Mouse (Mus musculus) MEL (cell line): ENCODE results near the gene Iqschfp. TPM values are rescaled to one million over a fixed set of nuclear protein-coding genes. Genes with fewer than 3 reads are reported as not detected.

Source experiments
- DNase-seq: peaks from one replicate; pipeline ENCODE4 v3.0.0; 2011; ENCODE audit warnings: low read depth, low spot score
- H3K27ac ChIP-seq: 2 replicates; pipeline ENCODE4 v1.5.1; 2012; ENCODE audit warnings: low read depth, mild to moderate bottlenecking, control low read depth, low read length, moderate library complexity; ENCODE audit not compliant: control insufficient read depth
- H3K27me3 ChIP-seq, 2 experiments: fragments of 150-350 bp in 1 of 2; sonication (generic) in 1 of 2; 2 replicates each; pipeline ENCODE4 v1.6.1; 2012; ENCODE audit warnings: low read length in 2 of 2, mild to moderate bottlenecking in 2 of 2, improper control_type of control experiment in 1 of 2, moderate library complexity in 1 of 2; ENCODE audit not compliant: insufficient read depth in 2 of 2, control insufficient read depth in 1 of 2
- H3K36me3 ChIP-seq, 2 experiments: 2 replicates each; pipeline ENCODE4 v1.6.1; 2012 to 2014; ENCODE audit warnings: low read length in 2 of 2, improper control_type of control experiment in 1 of 2, inconsistent platforms in 1 of 2, mild to moderate bottlenecking in 1 of 2; ENCODE audit not compliant: insufficient read depth in 2 of 2, control insufficient read depth in 1 of 2
- H3K4me1 ChIP-seq, 2 experiments: fragments of 150-350 bp in 1 of 2; sonication (generic) in 1 of 2; 2 replicates each; pipeline ENCODE4 v1.6.1; 2012; ENCODE audit warnings: low read length in 2 of 2, improper control_type of control experiment in 1 of 2, mild to moderate bottlenecking in 1 of 2; ENCODE audit not compliant: insufficient read depth in 2 of 2, control insufficient read depth in 1 of 2
- H3K4me3 ChIP-seq, 2 experiments: fragments of 150-350 bp in 1 of 2; sonication (generic) in 1 of 2; 2 replicates each; pipeline ENCODE4 v1.5.1; 2012; ENCODE audit warnings: low read depth in 2 of 2, low read length in 2 of 2, mild to moderate bottlenecking in 2 of 2, moderate library complexity in 2 of 2, control low read depth in 1 of 2, improper control_type of control experiment in 1 of 2; ENCODE audit not compliant: control insufficient read depth in 1 of 2, insufficient read depth in 1 of 2
- H3K79me2 ChIP-seq: 2 replicates; pipeline ENCODE4 v1.6.1; 2012; ENCODE audit warnings: mild to moderate bottlenecking, low read length, moderate library complexity; ENCODE audit not compliant: control insufficient read depth, poor library complexity, insufficient read depth
- H3K9ac ChIP-seq: 2 replicates; pipeline ENCODE4 v1.6.1; 2012; ENCODE audit warnings: low read depth, mild to moderate bottlenecking, control low read depth, low read length, moderate library complexity; ENCODE audit not compliant: control insufficient read depth, poor library complexity, severe bottlenecking
- H3K9me3 ChIP-seq: fragments of 150-350 bp; sonication (generic); replicated peaks from 2 replicates; pipeline ENCODE4 v1.6.1; 2012; ENCODE audit warnings: mild to moderate bottlenecking, low read length, improper control_type of control experiment, moderate library complexity; ENCODE audit not compliant: insufficient read depth
- CHD2 ChIP-seq: IDR thresholded peaks from 2 replicates; pipeline ENCODE4 v1.6.1; 2011; ENCODE audit warnings: low read length, improper control_type of control experiment
- CTCF ChIP-seq, 3 experiments: IDR thresholded peaks in 2 of 3; conservative IDR thresholded peaks in 1 of 3; 2 replicates each; pipeline ENCODE4 v1.5.1; 2011 to 2012; ENCODE audit warnings: low read length in 3 of 3, low read depth in 2 of 3, mild to moderate bottlenecking in 2 of 3, improper control_type of control experiment in 1 of 3, inconsistent platforms in 1 of 3, mixed read lengths in 1 of 3, moderate library complexity in 1 of 3; ENCODE audit not compliant: control insufficient read depth in 1 of 3, insufficient read depth in 1 of 3, poor library complexity in 1 of 3, severe bottlenecking in 1 of 3
- E2F4 ChIP-seq: IDR thresholded peaks from 2 replicates; pipeline ENCODE4 v1.6.1; 2011; ENCODE audit warnings: low read depth, low read length, improper control_type of control experiment, borderline replicate concordance
- EP300 ChIP-seq, 2 experiments: IDR thresholded peaks; 2 replicates each; pipeline ENCODE4 v1.6.1; 2011; ENCODE audit warnings: improper control_type of control experiment in 2 of 2, low read length in 2 of 2, low read depth in 1 of 2, mild to moderate bottlenecking in 1 of 2
- GABPA ChIP-seq: IDR thresholded peaks from 2 replicates; pipeline ENCODE4 v1.6.1; 2012; ENCODE audit warnings: low read depth, mild to moderate bottlenecking, inconsistent platforms, low read length, improper control_type of control experiment, moderate library complexity
- HCFC1 ChIP-seq: IDR thresholded peaks from 2 replicates; pipeline ENCODE4 v1.6.1; 2012; ENCODE audit warnings: low read depth, mild to moderate bottlenecking, inconsistent platforms, low read length, improper control_type of control experiment, moderate library complexity
- KAT2A ChIP-seq: conservative IDR thresholded peaks from 2 replicates; pipeline ENCODE4 v1.6.1; 2012; ENCODE audit warnings: low read depth, low read length, improper control_type of control experiment, inconsistent platforms
- MAX ChIP-seq: IDR thresholded peaks from 2 replicates; pipeline ENCODE4 v1.6.1; 2011; ENCODE audit warnings: low read length, improper control_type of control experiment
- MAZ ChIP-seq: IDR thresholded peaks from 2 replicates; pipeline ENCODE4 v1.6.1; 2012; ENCODE audit warnings: low read depth, mild to moderate bottlenecking, inconsistent platforms, low read length, improper control_type of control experiment
- MYB ChIP-seq: IDR thresholded peaks from 2 replicates; pipeline ENCODE4 v1.6.1; 2011; ENCODE audit warnings: mild to moderate bottlenecking, low read depth, low read length, improper control_type of control experiment
- MYC ChIP-seq: IDR thresholded peaks from 2 replicates; pipeline ENCODE4 v1.6.1; 2011; ENCODE audit warnings: low read depth, mild to moderate bottlenecking, low read length, improper control_type of control experiment, moderate library complexity
- NRF1 ChIP-seq: IDR thresholded peaks from 2 replicates; pipeline ENCODE4 v1.6.1; 2014; ENCODE audit warnings: low read depth, mild to moderate bottlenecking, inconsistent platforms, low read length, improper control_type of control experiment, moderate library complexity; ENCODE audit not compliant: poor library complexity, insufficient read depth, severe bottlenecking
- POLR2A ChIP-seq, 2 experiments: IDR thresholded peaks; 2 replicates each; pipeline ENCODE4 v1.6.1; 2011 to 2012; ENCODE audit warnings: low read length in 2 of 2, mild to moderate bottlenecking in 2 of 2, control low read depth in 1 of 2, improper control_type of control experiment in 1 of 2, low read depth in 1 of 2, moderate library complexity in 1 of 2; ENCODE audit not compliant: control insufficient read depth in 1 of 2, insufficient read depth in 1 of 2, poor library complexity in 1 of 2
- POLR2AphosphoS2 ChIP-seq: IDR thresholded peaks from 2 replicates; pipeline ENCODE4 v1.6.1; 2011; ENCODE audit warnings: low read length, improper control_type of control experiment
- POLR2AphosphoS5 ChIP-seq: IDR thresholded peaks from 2 replicates; pipeline ENCODE4 v1.6.1; 2012; ENCODE audit warnings: low read depth, borderline replicate concordance, mild to moderate bottlenecking, inconsistent platforms, low read length, moderate library complexity, mixed read lengths
- RAD21 ChIP-seq: IDR thresholded peaks from 2 replicates; pipeline ENCODE4 v1.6.1; 2011; ENCODE audit warnings: mild to moderate bottlenecking, low read depth, low read length, improper control_type of control experiment
- RCOR1 ChIP-seq: IDR thresholded peaks from 2 replicates; pipeline ENCODE4 v1.6.1; 2012; ENCODE audit warnings: low read depth, mild to moderate bottlenecking, inconsistent platforms, low read length, improper control_type of control experiment
- SIN3A ChIP-seq: IDR thresholded peaks from 2 replicates; pipeline ENCODE4 v1.6.1; 2012; ENCODE audit warnings: low read length, improper control_type of control experiment, inconsistent platforms
- TCF12 ChIP-seq: IDR thresholded peaks from 2 replicates; pipeline ENCODE4 v1.6.1; 2014; ENCODE audit warnings: low read depth, mild to moderate bottlenecking, inconsistent platforms, low read length, improper control_type of control experiment, moderate library complexity
- USF2 ChIP-seq, 2 experiments: IDR thresholded peaks; 2 replicates each; pipeline ENCODE4 v1.6.1; 2011 to 2012; ENCODE audit warnings: improper control_type of control experiment in 2 of 2, low read length in 2 of 2, borderline replicate concordance in 1 of 2, inconsistent platforms in 1 of 2, low read depth in 1 of 2, mild to moderate bottlenecking in 1 of 2; ENCODE audit not compliant: insufficient read depth in 1 of 2
- ZC3H11A ChIP-seq: IDR thresholded peaks from 2 replicates; pipeline ENCODE4 v1.6.1; 2012; ENCODE audit warnings: low read depth, mild to moderate bottlenecking, inconsistent platforms, low read length, improper control_type of control experiment
- ZKSCAN1 ChIP-seq: IDR thresholded peaks from 2 replicates; pipeline ENCODE4 v1.6.1; 2012; ENCODE audit warnings: low read depth, mild to moderate bottlenecking, inconsistent platforms, low read length, improper control_type of control experiment, moderate library complexity
- ZMIZ1 ChIP-seq: IDR thresholded peaks from 2 replicates; pipeline ENCODE4 v1.6.1; 2012; ENCODE audit warnings: low read depth, mild to moderate bottlenecking, inconsistent platforms, low read length, improper control_type of control experiment, moderate library complexity
- ZNF384 ChIP-seq: IDR thresholded peaks from 2 replicates; pipeline ENCODE4 v1.6.1; 2012; ENCODE audit warnings: low read depth, mild to moderate bottlenecking, inconsistent platforms, low read length, improper control_type of control experiment
- polyA plus RNA-seq, 2 experiments: library from polyadenylated mRNA; stranded (reverse) in 1 of 2; unstranded in 1 of 2; fragments of >175 nt in 1 of 2; fragments of >200 nt in 1 of 2; gene quantifications; 2 replicates each; pipeline versions ENCODE4 v1.2.1 to v1.2.4; 2012; ENCODE audit warnings: low replicate concordance in 2 of 2, low read depth in 1 of 2; ENCODE audit not compliant: insufficient read length in 2 of 2, insufficient read depth in 1 of 2, missing spikeins in 1 of 2
- total RNA-seq: library from RNA; depleted of rRNA; stranded (reverse); fragments of 300-350 nt; gene quantifications from 2 replicates; pipeline ENCODE4 v1.2.3, GENCODE M21; 2012

Gene Iqschfp
- total and polyA plus RNA-seq, 3 experiments, result not detected

GRCm38 (mm10) chr3:68586646-68587064 lies 694.6 kb downstream of the Iqschfp start:
- Histone ChIP-seq H3K27me3 (no peaks in the 10 kb centered on the region), H3K36me3 (no peaks in the 10 kb centered on the region), H3K9me3 (no peaks in the 10 kb centered on the region), H3K79me2 (no peaks in the 10 kb centered on the region), H3K9ac (no peak overlapping the region), H3K4me3 (no peak overlapping the region), H3K4me1 (no peaks in the 10 kb centered on the region), H3K27ac (no peak overlapping the region)
- no peak for DNase-seq
- TF ChIP-seq ZKSCAN1, result no peak
- TF ChIP-seq CTCF (IDR thresholded peaks at IDR 0.05 in 2 of 3, conservative IDR thresholded peaks at IDR 0.05 in 1 of 3; ENCODE audit: control insufficient read depth in 1 of 3, insufficient read depth in 1 of 3, low read depth in 2 of 3, low read length in 3 of 3, poor library complexity in 1 of 3, severe bottlenecking in 1 of 3), result no peak
- TF ChIP-seq USF2 (IDR thresholded peaks at IDR 0.05; ENCODE audit: borderline replicate concordance in 1 of 2, insufficient read depth in 1 of 2, low read depth in 1 of 2, low read length in 2 of 2), result no peak
- no peak for TF ChIP-seq POLR2A (IDR thresholded peaks at IDR 0.05; ENCODE audit: control insufficient read depth in 1 of 2, insufficient read depth in 1 of 2, low read depth in 1 of 2, low read length in 2 of 2, poor library complexity in 1 of 2)
- no peak for TF ChIP-seq MAZ
- TF ChIP-seq ZC3H11A, result no peak
- no peak for TF ChIP-seq MYC
- TF ChIP-seq ZMIZ1, result no peak
- TF ChIP-seq MAX, result no peak

- no peak for TF ChIP-seq POLR2AphosphoS5
- no peak for TF ChIP-seq CHD2
- no peak for TF ChIP-seq MAZ
- TF ChIP-seq TCF12, result no peak
- no peak for TF ChIP-seq MAX
- no peak for TF ChIP-seq RCOR1
- Histone ChIP-seq H3K27me3 (no peaks in the 10 kb centered on the region), H3K27ac (no peak overlapping the region), H3K4me3 (no peak overlapping the region), H3K79me2 (no peaks in the 10 kb centered on the region), H3K9me3 (no peaks in the 10 kb centered on the region), H3K4me1 (no peaks in the 10 kb centered on the region), H3K36me3 (no peaks in the 10 kb centered on the region), H3K9ac (no peak overlapping the region)
- no peak for DNase-seq
These were observed 695.7 kb downstream of the Iqschfp start for GRCm38 (mm10) chr3:68587567-68588245.

GRCm38 (mm10) chr3:68589220-68589840 lies 697.3 kb downstream of the Iqschfp start:
- Histone ChIP-seq H3K36me3 (no peaks in the 10 kb centered on the region), H3K4me1 (no peaks in the 10 kb centered on the region), H3K27me3 (no peaks in the 10 kb centered on the region), H3K27ac (no peak overlapping the region), H3K4me3 (no peak overlapping the region), H3K79me2 (no peaks in the 10 kb centered on the region), H3K9me3 (no peaks in the 10 kb centered on the region), H3K9ac (no peak overlapping the region)
- DNase-seq, result no peak
- TF ChIP-seq POLR2AphosphoS2, result no peak
- no peak for TF ChIP-seq ZKSCAN1
- no peak for TF ChIP-seq TCF12
- no peak for TF ChIP-seq MAX
- TF ChIP-seq GABPA, result no peak
- TF ChIP-seq KAT2A, result no peak
- TF ChIP-seq EP300 (IDR thresholded peaks at IDR 0.05; ENCODE audit: low read depth in 1 of 2, low read length in 2 of 2), result no peak
- TF ChIP-seq HCFC1, result no peak
- no peak for TF ChIP-seq RAD21
- TF ChIP-seq MYB, result no peak
- no peak for TF ChIP-seq MYC
- TF ChIP-seq NRF1, result no peak
- TF ChIP-seq SIN3A, result no peak
- no peak for TF ChIP-seq CTCF (IDR thresholded peaks at IDR 0.05 in 2 of 3, conservative IDR thresholded peaks at IDR 0.05 in 1 of 3; ENCODE audit: control insufficient read depth in 1 of 3, insufficient read depth in 1 of 3, low read depth in 2 of 3, low read length in 3 of 3, poor library complexity in 1 of 3, severe bottlenecking in 1 of 3)
- no peak for TF ChIP-seq E2F4
- TF ChIP-seq ZNF384, result no peak
- no peak for TF ChIP-seq RCOR1
